Comparison of ENCODE assay signal across 22 mouse cellular contexts in the genomic region with DNA sequence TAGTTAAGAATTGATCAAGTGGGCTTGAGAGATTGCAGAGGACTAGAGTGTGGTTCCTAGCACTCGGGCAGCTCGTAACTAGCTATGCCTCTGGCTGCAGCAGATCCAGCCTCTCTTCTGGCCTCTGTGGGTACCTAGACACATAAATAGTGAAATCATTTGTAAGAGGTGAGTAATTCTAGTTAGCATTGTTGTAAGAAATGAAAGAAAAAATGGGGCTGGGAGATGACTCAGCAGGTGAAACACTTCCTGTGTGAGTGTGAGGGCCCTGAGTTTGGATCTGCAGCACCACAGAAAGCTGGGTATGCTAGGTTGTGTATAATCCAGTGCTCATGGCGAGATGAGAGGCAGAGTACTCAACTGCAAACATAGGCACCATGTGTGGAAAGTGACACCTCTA.
DNase-seq lines count a peak whose midpoint lies in the region; ATAC-seq and TF ChIP-seq lines count a peak whose summit lies in the region.
"Had no signal": no experiment of that assay in that cellular context is flagged by ENCODE, and none has a peak within 500 bp of the region (broad histone marks: within the 10 kb centered on the region; RNA-seq: fewer than 3 reads in every experiment).

No protein-coding gene starts in this region.

- H3K27me3 ChIP-seq in megakaryocyte, embryonic 14.5 days (replicated peaks), result no peaks in the 10 kb centered on the region
- H3K27me3 ChIP-seq in G1E (ENCODE audit: insufficient read depth, low read length), result no peaks in the 10 kb centered on the region
- H3K27me3 ChIP-seq in forebrain, embryonic 11.5 days (ENCODE audit: control insufficient read depth, insufficient read depth, low read length), result no peaks in the 10 kb centered on the region
- H3K27me3 ChIP-seq: forebrain, embryonic 15.5 days; heart, embryonic 13.5 days; hindbrain, embryonic 12.5 days had no signal

- peak overlapping the region; percentile 45; the same call in 1 of the 2 replicates for H3K27ac ChIP-seq in embryonic fibroblast, embryonic 13.5 days (ENCODE audit: insufficient read depth, low read length)
- H3K27ac ChIP-seq in forebrain, embryonic 11.5 days (ENCODE audit: low read depth, low read length), result no peak overlapping the region
- H3K27ac ChIP-seq: embryonic facial prominence, embryonic 10.5 days; forebrain, embryonic 10.5 days; forebrain, embryonic 15.5 days; heart, embryonic 13.5 days; hindbrain, embryonic 12.5 days had no signal

- no peak for DNase-seq in G1E (ENCODE audit: low spot score)
- no peak for DNase-seq in spleen, adult 12 weeks (ENCODE audit: low spot score)
- DNase-seq in forebrain, embryonic 11.5 days (ENCODE audit: low spot score), result no peak
- no peak for DNase-seq in heart, postnatal 4 days
- DNase-seq: adrenal gland, adult 8-10 months; cerebellum, adult 11 months; cerebellum, adult 9-10 months; cerebellum, postnatal 36 days; gastrocnemius, postnatal 36 days; heart, adult 11 months; heart, postnatal 36 days; kidney, adult 11 months had no signal

- H3K4me2 ChIP-seq in forebrain, embryonic 11.5 days (ENCODE audit: low read depth, low read length, severe bottlenecking), result no peak overlapping the region
- H3K4me2 ChIP-seq: forebrain, embryonic 15.5 days; heart, embryonic 13.5 days; hindbrain, embryonic 12.5 days had no signal

- peaks cover 51% of the 10 kb centered on the region for H3K36me3 ChIP-seq in megakaryocyte, embryonic 14.5 days (replicated peaks; ENCODE audit: low read length)
- peaks cover 33% of the 10 kb centered on the region for H3K36me3 ChIP-seq in G1E (replicated peaks)
- no peaks in the 10 kb centered on the region for H3K36me3 ChIP-seq in forebrain, embryonic 11.5 days (ENCODE audit: control insufficient read depth, insufficient read depth, low read length)
- H3K36me3 ChIP-seq: forebrain, embryonic 15.5 days; heart, embryonic 13.5 days; hindbrain, embryonic 12.5 days had no signal

- no peaks in the 10 kb centered on the region for H3K9me3 ChIP-seq in megakaryocyte, embryonic 14.5 days
- no peaks in the 10 kb centered on the region for H3K9me3 ChIP-seq in G1E (replicated peaks)
- no peaks in the 10 kb centered on the region for H3K9me3 ChIP-seq in forebrain, embryonic 11.5 days (ENCODE audit: control insufficient read depth, low read length)
- H3K9me3 ChIP-seq: embryonic facial prominence, embryonic 10.5 days; forebrain, embryonic 10.5 days; forebrain, embryonic 15.5 days; heart, embryonic 13.5 days; hindbrain, embryonic 12.5 days had no signal

- peak overlapping the region; percentile 83 for H3K4me3 ChIP-seq in megakaryocyte, embryonic 14.5 days (replicated peaks)
- no peak overlapping the region for H3K4me3 ChIP-seq in G1E (ENCODE audit: low read depth, low read length)
- H3K4me3 ChIP-seq in embryonic fibroblast, embryonic 13.5 days (ENCODE audit: insufficient read depth, low read length), result no peak overlapping the region
- no peak overlapping the region for H3K4me3 ChIP-seq in forebrain, embryonic 11.5 days (ENCODE audit: low read depth, low read length)
- H3K4me3 ChIP-seq: embryonic facial prominence, embryonic 10.5 days; erythroblast, embryonic 14.5 days; forebrain, embryonic 10.5 days; forebrain, embryonic 15.5 days; heart, embryonic 13.5 days; hindbrain, embryonic 12.5 days had no signal

- H3K4me1 ChIP-seq in megakaryocyte, embryonic 14.5 days, result peaks cover 54% of the 10 kb centered on the region
- H3K4me1 ChIP-seq in G1E (ENCODE audit: insufficient read depth, low read depth, low read length), result peaks cover 6% of the 10 kb centered on the region; the same call in 1 of the 2 replicates
- peaks cover 3% of the 10 kb centered on the region for H3K4me1 ChIP-seq in embryonic fibroblast, embryonic 13.5 days (ENCODE audit: control insufficient read depth, insufficient read depth, low read length)
- H3K4me1 ChIP-seq in forebrain, embryonic 11.5 days (replicated peaks; ENCODE audit: control insufficient read depth, insufficient read depth, low read length), result no peaks in the 10 kb centered on the region
- H3K4me1 ChIP-seq: forebrain, embryonic 15.5 days; heart, embryonic 13.5 days had no signal

- no peak for TF ChIP-seq CTCF in G1E (IDR thresholded peaks at IDR 0.05; ENCODE audit: low read depth, low read length)
- no peak for TF ChIP-seq CTCF in embryonic fibroblast, embryonic 13.5 days (IDR thresholded peaks at IDR 0.05; ENCODE audit: borderline replicate concordance, insufficient read depth, low read length)

- no peak overlapping the region for H3K9ac ChIP-seq in forebrain, embryonic 11.5 days (ENCODE audit: low read length)
- H3K9ac ChIP-seq: forebrain, embryonic 15.5 days; heart, embryonic 13.5 days; hindbrain, embryonic 12.5 days had no signal

- 90% methylated on average over 3 of the region's 3 CpGs for WGBS in forebrain, embryonic 11.5 days

- no peak for TF ChIP-seq POLR2A in embryonic fibroblast, embryonic 13.5 days (IDR thresholded peaks at IDR 0.05; ENCODE audit: low read depth, low read length)

- no peak for ATAC-seq in megakaryocyte, adult 5-6 weeks (ENCODE audit: poor library complexity, severe bottlenecking)
- peak; percentile 4; the same call in 1 of the 2 replicates for ATAC-seq in G1E (ENCODE audit: extremely low read depth, insufficient number of reproducible peaks, low FRiP score, poor library complexity, severe bottlenecking)
- no peak for ATAC-seq in forebrain, embryonic 11.5 days (replicated peaks; ENCODE audit: low FRiP score)
- ATAC-seq: forebrain, embryonic 15.5 days; hindbrain, embryonic 16.5 days had no signal
